Mouse (Mus musculus): ENCODE results near the gene Pitpnm1. TPM values are rescaled to one million over a fixed set of nuclear protein-coding genes. Genes with fewer than 3 reads are reported as not detected.

The Pitpnm1 gene
- polyA plus RNA-seq, 1 experiment from 2014 or later: 6.4 TPM

Other genes with a start within 250 kb of the Pitpnm1 start
- 54.8 and 56.5 TPM in 2 replicates for gene Chka, start 248.2 kb upstream of the Pitpnm1 start, polyA plus RNA-seq (2015; fragmentation: Nextera tagmentation; extraction: Ambion mirVana)
- gene Tcirg1, start 192.9 kb upstream of the Pitpnm1 start, polyA plus RNA-seq (2015; fragmentation: Nextera tagmentation; extraction: Ambion mirVana): 53.7 and 58.0 TPM in 2 replicates
- gene Ndufs8, start 187.2 kb upstream of the Pitpnm1 start, polyA plus RNA-seq (2015; fragmentation: Nextera tagmentation; extraction: Ambion mirVana): 258 and 278 TPM in 2 replicates
- 1.6 and 1.7 TPM in 2 replicates for gene Aldh3b1, start 170.2 kb upstream of the Pitpnm1 start, polyA plus RNA-seq (2015; fragmentation: Nextera tagmentation; extraction: Ambion mirVana)
- 15.8 and 16.6 TPM in 2 replicates for gene Unc93b1, start 164.8 kb upstream of the Pitpnm1 start, polyA plus RNA-seq (2015; fragmentation: Nextera tagmentation; extraction: Ambion mirVana)
- gene Aldh3b3, start 141.4 kb upstream of the Pitpnm1 start, polyA plus RNA-seq (2015; fragmentation: Nextera tagmentation; extraction: Ambion mirVana): 0.24 TPM in 1 of 2 replicates, not detected in the other
- 7.9 and 8.2 TPM in 2 replicates for gene Aldh3b2, start 127.7 kb upstream of the Pitpnm1 start, polyA plus RNA-seq (2015; fragmentation: Nextera tagmentation; extraction: Ambion mirVana)
- 3.1 and 3.7 TPM in 2 replicates for gene Acy3, start 113.4 kb upstream of the Pitpnm1 start, polyA plus RNA-seq (2015; fragmentation: Nextera tagmentation; extraction: Ambion mirVana)
- not detected in 2 replicates for gene Tbx10, start 107.2 kb upstream of the Pitpnm1 start, polyA plus RNA-seq (2015; fragmentation: Nextera tagmentation; extraction: Ambion mirVana)
- gene Nudt8, start 99.4 kb upstream of the Pitpnm1 start, polyA plus RNA-seq (2015; fragmentation: Nextera tagmentation; extraction: Ambion mirVana): 36.5 and 37.8 TPM in 2 replicates
- gene Gm49405, start 99.4 kb upstream of the Pitpnm1 start, polyA plus RNA-seq (2015; fragmentation: Nextera tagmentation; extraction: Ambion mirVana): 5.6 and 6.5 TPM in 2 replicates
- 7.3 and 8.1 TPM in 2 replicates for gene Doc2g, start 96.7 kb upstream of the Pitpnm1 start, polyA plus RNA-seq (2015; fragmentation: Nextera tagmentation; extraction: Ambion mirVana)
- 178 and 206 TPM in 2 replicates for gene Ndufv1, start 87.2 kb upstream of the Pitpnm1 start, polyA plus RNA-seq (2015; fragmentation: Nextera tagmentation; extraction: Ambion mirVana)
- gene Gstp1, start 62.0 kb upstream of the Pitpnm1 start, polyA plus RNA-seq (2015; fragmentation: Nextera tagmentation; extraction: Ambion mirVana): 535 and 609 TPM in 2 replicates
- gene Gstp2, start 54.0 kb upstream of the Pitpnm1 start, polyA plus RNA-seq (2015; fragmentation: Nextera tagmentation; extraction: Ambion mirVana): 1.2 and 3.4 TPM in 2 replicates
- 0.32 and 0.41 TPM in 2 replicates for gene Gstp3, start 40.4 kb upstream of the Pitpnm1 start, polyA plus RNA-seq (2015; fragmentation: Nextera tagmentation; extraction: Ambion mirVana)
- not detected in 2 replicates for gene Cabp2, start 18.4 kb upstream of the Pitpnm1 start, polyA plus RNA-seq (2015; fragmentation: Nextera tagmentation; extraction: Ambion mirVana)
- 55.6 and 62.3 TPM in 2 replicates for gene Cdk2ap2, start 2.8 kb upstream of the Pitpnm1 start, polyA plus RNA-seq (2015; fragmentation: Nextera tagmentation; extraction: Ambion mirVana)
- 97.6 and 107 TPM in 2 replicates for gene Aip, start 25.9 kb downstream of the Pitpnm1 start, polyA plus RNA-seq (2015; fragmentation: Nextera tagmentation; extraction: Ambion mirVana)
- gene Gpr152, start 39.8 kb downstream of the Pitpnm1 start, polyA plus RNA-seq (2015; fragmentation: Nextera tagmentation; extraction: Ambion mirVana): not detected in 2 replicates
- not detected in 2 replicates for gene Cabp4, start 44.0 kb downstream of the Pitpnm1 start, polyA plus RNA-seq (2015; fragmentation: Nextera tagmentation; extraction: Ambion mirVana)
- 129 and 150 TPM in 2 replicates for gene Coro1b, start 48.6 kb downstream of the Pitpnm1 start, polyA plus RNA-seq (2015; fragmentation: Nextera tagmentation; extraction: Ambion mirVana)
- 2.8 and 3.0 TPM in 2 replicates for gene Ptprcap, start 53.6 kb downstream of the Pitpnm1 start, polyA plus RNA-seq (2015; fragmentation: Nextera tagmentation; extraction: Ambion mirVana)
- 65.5 and 69.6 TPM in 2 replicates for gene Rps6kb2, start 63.4 kb downstream of the Pitpnm1 start, polyA plus RNA-seq (2015; fragmentation: Nextera tagmentation; extraction: Ambion mirVana)
- 1.7 and 3.0 TPM in 2 replicates for gene Carns1, start 75.5 kb downstream of the Pitpnm1 start, polyA plus RNA-seq (2015; fragmentation: Nextera tagmentation; extraction: Ambion mirVana)
- 1.8 and 3.1 TPM in 2 replicates for gene Tbc1d10c, start 91.3 kb downstream of the Pitpnm1 start, polyA plus RNA-seq (2015; fragmentation: Nextera tagmentation; extraction: Ambion mirVana)
- 788 and 789 TPM in 2 replicates for gene Ppp1ca, start 92.1 kb downstream of the Pitpnm1 start, polyA plus RNA-seq (2015; fragmentation: Nextera tagmentation; extraction: Ambion mirVana)
- gene Rad9a, start 101.7 kb downstream of the Pitpnm1 start, polyA plus RNA-seq (2015; fragmentation: Nextera tagmentation; extraction: Ambion mirVana): 34.1 and 37.3 TPM in 2 replicates
- gene Clcf1, start 114.2 kb downstream of the Pitpnm1 start, polyA plus RNA-seq (2015; fragmentation: Nextera tagmentation; extraction: Ambion mirVana): 11.1 and 11.5 TPM in 2 replicates
- gene AC109138.7, start 114.4 kb downstream of the Pitpnm1 start, polyA plus RNA-seq (2015; fragmentation: Nextera tagmentation; extraction: Ambion mirVana): not detected in 2 replicates
- gene Pold4, start 131.9 kb downstream of the Pitpnm1 start, polyA plus RNA-seq (2015; fragmentation: Nextera tagmentation; extraction: Ambion mirVana): 21.2 and 24.9 TPM in 2 replicates
- gene Ssh3, start 169.2 kb downstream of the Pitpnm1 start, polyA plus RNA-seq (2015; fragmentation: Nextera tagmentation; extraction: Ambion mirVana): 17.4 and 20.3 TPM in 2 replicates
- gene Ankrd13d, start 183.1 kb downstream of the Pitpnm1 start, polyA plus RNA-seq (2015; fragmentation: Nextera tagmentation; extraction: Ambion mirVana): 12.6 and 13.5 TPM in 2 replicates
- 17.0 and 19.6 TPM in 2 replicates for gene Grk2, start 206.2 kb downstream of the Pitpnm1 start, polyA plus RNA-seq (2015; fragmentation: Nextera tagmentation; extraction: Ambion mirVana)